Mouse (Mus musculus) ES-Bruce4 (cell line): ENCODE data around the gene Tmem14a. TPM values are rescaled to one million over a fixed set of nuclear protein-coding genes. Genes with fewer than 3 reads are reported as not detected.
"Not testable (repeated sequence)": the region's sequence is repeated elsewhere in the genome, so short reads cannot be mapped to it uniquely, and the experiment has no call there.

Experiments used
- H3K27ac ChIP-seq: 2 replicates; pipeline ENCODE4 v1.5.1; 2012; ENCODE audit warnings: low read length, inconsistent platforms; ENCODE audit not compliant: insufficient read depth
- H3K27me3 ChIP-seq: 2 replicates; pipeline ENCODE4 v1.6.1; 2012; ENCODE audit warnings: mild to moderate bottlenecking, low read length, inconsistent platforms; ENCODE audit not compliant: control insufficient read depth, poor library complexity, insufficient read depth, severe bottlenecking
- H3K36me3 ChIP-seq: 2 replicates; pipeline ENCODE4 v1.6.1; 2012; ENCODE audit warnings: inconsistent platforms, mild to moderate bottlenecking, low read length, moderate library complexity; ENCODE audit not compliant: control insufficient read depth, poor library complexity, insufficient read depth, severe bottlenecking
- H3K4me1 ChIP-seq: one replicate; pipeline ENCODE4 v1.8.1; 2011; ENCODE audit warnings: low read length; ENCODE audit not compliant: control insufficient read depth, insufficient read depth
- H3K4me3 ChIP-seq: 2 replicates; pipeline ENCODE4 v1.5.1; 2011; ENCODE audit warnings: low read depth, mild to moderate bottlenecking, low read length
- H3K9ac ChIP-seq: 2 replicates; pipeline ENCODE4 v1.6.1; 2012; ENCODE audit warnings: low read depth, mild to moderate bottlenecking, inconsistent platforms; ENCODE audit not compliant: poor library complexity, severe bottlenecking
- H3K9me3 ChIP-seq: replicated peaks from 2 replicates; pipeline ENCODE4 v1.6.1; 2012; ENCODE audit warnings: mild to moderate bottlenecking, low read length, inconsistent platforms; ENCODE audit not compliant: control insufficient read depth, poor library complexity, insufficient read depth, severe bottlenecking
- CTCF ChIP-seq: IDR thresholded peaks from one replicate; pipeline ENCODE4 v1.8.1; 2011; ENCODE audit warnings: low read depth, low read length
- EP300 ChIP-seq: IDR thresholded peaks from 2 replicates; pipeline ENCODE4 v1.6.1; 2011; ENCODE audit warnings: low read depth, low read length; ENCODE audit not compliant: insufficient read depth
- POLR2A ChIP-seq: IDR thresholded peaks from one replicate; pipeline ENCODE4 v1.8.1; 2011; ENCODE audit warnings: low read length; ENCODE audit not compliant: insufficient read depth
- polyA plus RNA-seq: library from polyadenylated mRNA; stranded (reverse); fragments of >200 nt; gene quantifications from 2 replicates; pipeline ENCODE4 v1.2.4, GENCODE M21; 2011; ENCODE audit warnings: low read depth; ENCODE audit not compliant: missing spikeins, insufficient read depth, insufficient read length

The Tmem14a gene
- polyA plus RNA-seq, 1 experiment = 6.6 TPM

DNA sequence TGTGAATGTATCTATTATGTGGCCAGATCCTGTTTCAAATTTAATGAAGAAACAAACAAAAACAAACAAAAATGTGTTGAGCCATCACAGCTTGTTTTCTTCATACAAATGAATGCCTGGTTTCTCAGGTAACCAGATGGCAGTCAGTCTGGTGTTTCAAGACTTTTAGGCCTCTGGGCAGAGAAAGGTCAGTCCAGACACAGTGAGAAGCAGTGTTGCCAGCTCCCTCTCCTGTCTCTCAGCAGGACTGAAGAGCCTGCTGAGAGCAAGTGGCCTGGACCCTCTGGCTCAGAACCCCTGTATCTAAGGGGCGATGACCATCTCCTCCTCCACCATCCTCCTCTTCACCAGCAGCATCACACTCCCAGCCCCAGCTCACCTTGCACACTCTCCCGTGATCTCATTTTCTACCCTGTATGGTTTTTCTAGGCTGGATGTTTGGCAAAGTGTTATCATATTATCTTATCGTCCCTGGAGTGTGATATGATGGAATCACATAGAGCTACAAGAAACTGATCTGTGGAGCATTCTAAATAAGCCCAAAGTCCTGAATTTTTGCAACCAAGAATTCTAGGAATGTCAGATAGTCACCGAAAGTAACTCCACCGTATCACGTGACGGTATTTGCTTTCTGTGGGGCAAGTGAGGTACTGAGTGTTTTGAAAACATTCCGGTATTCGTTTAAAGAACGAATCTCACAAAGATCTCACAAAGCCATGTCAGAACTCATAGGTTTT lies 34.4 kb downstream of the Tmem14a start:
- peaks cover 4% of the 10 kb centered on the region; the same call in 1 of the 2 replicates for H3K9me3 ChIP-seq
- 0 out of 2 replicates have a peak, but pooled peaks cover 2% of the 10 kb centered on the region for H3K36me3 ChIP-seq
- no peak overlapping the region for H3K4me3 ChIP-seq
- peaks cover 10% of the 10 kb centered on the region for H3K4me1 ChIP-seq
- no peaks in the 10 kb centered on the region for H3K27me3 ChIP-seq
- no peak for TF ChIP-seq POLR2A
- no peak for TF ChIP-seq EP300
- TF ChIP-seq CTCF = no peak
- no peak overlapping the region for H3K9ac ChIP-seq
- peak overlapping the region; percentile 41; the same call in 1 of the 2 replicates for H3K27ac ChIP-seq

DNA sequence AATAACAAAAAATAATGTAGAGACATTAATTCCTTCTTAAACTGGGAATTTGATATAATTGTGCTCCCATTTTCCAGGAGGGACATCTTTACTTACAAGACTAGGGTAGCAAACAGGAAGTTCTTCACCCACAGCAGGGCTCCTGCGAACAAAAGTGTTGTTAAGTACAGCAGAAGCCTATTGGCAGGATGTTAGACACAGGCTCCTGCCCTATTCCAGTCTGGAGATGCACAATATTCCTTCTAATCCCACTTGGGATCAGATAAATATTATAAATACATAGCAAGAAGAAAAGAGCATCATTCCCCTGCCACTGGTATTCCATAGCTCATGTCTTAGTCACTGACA lies 34.9 kb downstream of the Tmem14a start:
- Histone ChIP-seq H3K4me1 (peaks cover 10% of the 10 kb centered on the region), H3K9me3 (peaks cover 4% of the 10 kb centered on the region; the same call in 1 of the 2 replicates), H3K4me3 (no peak overlapping the region), H3K9ac (no peak overlapping the region), H3K36me3 (0 out of 2 replicates have a peak, but pooled peaks cover 2% of the 10 kb centered on the region), H3K27me3 (no peaks in the 10 kb centered on the region), H3K27ac (no peak overlapping the region)
- TF ChIP-seq POLR2A (no peak), CTCF (no peak), EP300 (no peak)

DNA sequence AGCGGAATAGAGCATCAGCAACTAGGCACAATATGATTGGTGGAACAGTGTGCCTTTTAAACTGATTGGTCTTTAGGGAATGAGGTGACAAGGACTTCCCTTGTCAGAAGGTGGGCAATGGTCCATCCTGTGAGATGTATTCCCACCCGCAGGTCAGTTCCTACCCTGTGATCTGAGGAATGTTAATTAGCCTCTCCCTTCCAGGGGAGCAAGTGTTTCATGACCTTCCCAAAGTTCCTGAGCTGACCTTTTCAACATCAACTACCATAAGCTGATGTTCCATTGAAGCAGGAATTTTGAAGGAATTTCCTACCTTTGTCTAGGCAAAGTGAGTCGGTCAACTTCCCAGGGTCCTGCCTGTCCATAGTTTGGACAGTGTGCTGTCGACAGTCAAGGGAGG lies 35.5 kb downstream of the Tmem14a start:
- TF ChIP-seq EP300 (no peak), CTCF (no peak), POLR2A (no peak)
- H3K27ac ChIP-seq = peak overlapping the region; percentile 53
- no peak overlapping the region for H3K4me3 ChIP-seq
- peaks cover 10% of the 10 kb centered on the region for H3K4me1 ChIP-seq
- no peaks in the 10 kb centered on the region for H3K27me3 ChIP-seq
- H3K9me3 ChIP-seq = peaks cover 4% of the 10 kb centered on the region; the same call in 1 of the 2 replicates
- H3K9ac ChIP-seq = no peak overlapping the region
- H3K36me3 ChIP-seq = 0 out of 2 replicates have a peak, but pooled peaks cover 2% of the 10 kb centered on the region

- Histone ChIP-seq H3K9me3 (peaks cover 4% of the 10 kb centered on the region; the same call in 1 of the 2 replicates), H3K4me3 (no peak overlapping the region), H3K9ac (0 out of 2 replicates have a peak overlapping the region, but pooled peaks have one; percentile 12), H3K36me3 (0 out of 2 replicates have a peak, but pooled peaks cover 2% of the 10 kb centered on the region), H3K27me3 (no peaks in the 10 kb centered on the region), H3K4me1 (peaks cover 10% of the 10 kb centered on the region), H3K27ac (peak overlapping the region; percentile 92)
- TF ChIP-seq CTCF = no peak
These were observed 37.4 kb downstream of the Tmem14a start for GRCm38 (mm10) chr1:21255625-21256345.

GRCm38 (mm10) chr1:21256391-21256790 lies 38.0 kb downstream of the Tmem14a start:
- Histone ChIP-seq H3K4me3 (no peak overlapping the region), H3K9me3 (peaks cover 4% of the 10 kb centered on the region; the same call in 1 of the 2 replicates), H3K9ac (no peak overlapping the region)

GRCm38 (mm10) chr1:21256871-21257270 lies 38.5 kb downstream of the Tmem14a start:
- Histone ChIP-seq H3K36me3 (0 out of 2 replicates have a peak, but pooled peaks cover 2% of the 10 kb centered on the region), H3K27ac (peak overlapping the region; percentile 96), H3K27me3 (no peaks in the 10 kb centered on the region), H3K4me1 (peaks cover 10% of the 10 kb centered on the region), H3K4me3 (no peak overlapping the region), H3K9me3 (peaks cover 4% of the 10 kb centered on the region; the same call in 1 of the 2 replicates), H3K9ac (no peak overlapping the region)
- no peak for TF ChIP-seq POLR2A
- TF ChIP-seq EP300 = 0 out of 2 replicates have a peak, but pooled peaks have one; percentile 39

More at GRCm38 (mm10) chr1:21256391-21256790, 38.0 kb downstream of the Tmem14a start:
- Histone ChIP-seq H3K4me1 (peaks cover 10% of the 10 kb centered on the region), H3K36me3 (0 out of 2 replicates have a peak, but pooled peaks cover 2% of the 10 kb centered on the region), H3K27me3 (no peaks in the 10 kb centered on the region), H3K27ac (peak overlapping the region; percentile 96)
- TF ChIP-seq CTCF (no peak), EP300 (peak; percentile 96)

GRCm38 (mm10) chr1:21259981-21260380 lies 41.6 kb downstream of the Tmem14a start:
- H3K9ac ChIP-seq, H3K9me3 ChIP-seq, H3K27me3 ChIP-seq, H3K27ac ChIP-seq, H3K36me3 ChIP-seq, H3K4me3 ChIP-seq, H3K4me1 ChIP-seq: not testable (repeated sequence)
